Mouse (Mus musculus) adrenal gland (tissue): ENCODE results near the gene Vmp1.

Experiments
- intact Hi-C: fragments of 180-260 bp; cut with DNase I; formaldehyde crosslinking; loops from one replicate; pipeline ENCODE4 v1.15.1; 2025

Gene Vmp1

GRCm38 (mm10) chr11:86574408-86574807 lies 109.2 kb downstream of the Vmp1 start:
- intact Hi-C loops: no loop called here

GRCm38 (mm10) chr11:86573646-86574231 lies 109.9 kb downstream of the Vmp1 start:
- intact Hi-C loops: no loop called here

GRCm38 (mm10) chr11:86572623-86573022 lies 111.0 kb downstream of the Vmp1 start:
- intact Hi-C loops: no loop called here

GRCm38 (mm10) chr11:86571871-86572270 lies 111.8 kb downstream of the Vmp1 start:
- intact Hi-C loops: no loop called here

GRCm38 (mm10) chr11:86571047-86571855 lies 112.4 kb downstream of the Vmp1 start:
- intact Hi-C loops: no loop called here

- intact Hi-C loops: no loop called here
Observed at GRCm38 (mm10) chr11:86570261-86570746, 113.3 kb downstream of the Vmp1 start.

GRCm38 (mm10) chr11:86568425-86568824 lies 115.2 kb downstream of the Vmp1 start:
- intact Hi-C loops: loop anchor here (1.0 to 5.0 kb wide), 2 partner anchors 87 to 449 kb away; no protein-coding TSS in a partner anchor

- intact Hi-C loops: no loop called here
Observed at GRCm38 (mm10) chr11:86558258-86558657, 125.4 kb downstream of the Vmp1 start.

GRCm38 (mm10) chr11:86553525-86553924 lies 130.1 kb downstream of the Vmp1 start:
- intact Hi-C loops: no loop called here

- intact Hi-C loops: no loop called here
Observed at GRCm38 (mm10) chr11:86547412-86547811, 136.2 kb downstream of the Vmp1 start.

- intact Hi-C loops: no loop called here
Observed at GRCm38 (mm10) chr11:86545556-86545955, 138.1 kb downstream of the Vmp1 start.

GRCm38 (mm10) chr11:86544639-86545299 lies 138.9 kb downstream of the Vmp1 start, which contains the start of the genes Rps6kb1 and Tubd1:
Gene Rps6kb1 (minus strand): TSS chr11:86544805.
Gene Tubd1 (plus strand): TSS chr11:86544991.
- intact Hi-C loops: no loop called here

- intact Hi-C loops: no loop called here
Observed at GRCm38 (mm10) chr11:86543960-86544638, 139.5 kb downstream of the Vmp1 start.

- intact Hi-C loops: no loop called here
Observed at GRCm38 (mm10) chr11:86542851-86543250, 140.8 kb downstream of the Vmp1 start.

- intact Hi-C loops: no loop called here
Observed at GRCm38 (mm10) chr11:86540476-86540845, 143.2 kb downstream of the Vmp1 start.

GRCm38 (mm10) chr11:86539716-86540475 lies 143.7 kb downstream of the Vmp1 start:
- intact Hi-C loops: no loop called here

GRCm38 (mm10) chr11:86538786-86539185 lies 144.8 kb downstream of the Vmp1 start:
- intact Hi-C loops: no loop called here

GRCm38 (mm10) chr11:86534201-86534910 lies 149.3 kb downstream of the Vmp1 start:
- intact Hi-C loops: no loop called here
